Mouse (Mus musculus) neural tube, embryonic 10.5 days (tissue): ENCODE measurements around the gene Exo5.

Source experiments
- DNase-seq: peaks from one replicate; pipeline ENCODE4 v3.0.0-alpha.2; 2017; ENCODE audit warnings: low spot score; ENCODE audit errors: extremely low spot score

The Exo5 gene

GRCm38 (mm10) chr4:120924554-120925299, at the start of gene Exo5:
TSS of gene Exo5 (minus strand) at chr4:120925017.
- DNase-seq, result peak; percentile 94

- DNase-seq, result no peak
These were observed 47.0 kb upstream of the Exo5 start for GRCm38 (mm10) chr4:120971842-120972241.

- DNase-seq, result no peak
These were observed 44.7 kb upstream of the Exo5 start for GRCm38 (mm10) chr4:120969382-120970146.

DNA sequence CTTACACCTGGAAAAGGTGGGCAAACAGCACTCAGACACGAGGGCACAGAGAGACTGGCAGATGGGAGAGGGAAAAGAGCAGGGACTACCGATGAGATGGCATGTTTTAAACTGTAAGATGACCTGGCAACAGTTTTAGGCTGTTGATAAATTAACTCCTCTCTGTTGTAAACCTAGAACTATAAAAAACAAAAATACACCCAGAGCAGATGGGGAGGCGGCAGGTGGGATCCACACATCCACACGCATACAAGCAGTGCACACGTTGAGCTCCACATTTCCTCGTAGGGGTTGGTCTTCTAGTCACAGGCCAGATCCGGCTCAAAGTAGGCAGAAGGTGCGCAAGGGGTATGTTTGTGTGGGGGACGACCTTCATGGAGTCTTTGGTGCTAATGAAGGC, 43.7 kb upstream of the Exo5 start:
- DNase-seq, result no peak

- no peak for DNase-seq
These were observed 30.8 kb upstream of the Exo5 start for GRCm38 (mm10) chr4:120955586-120955985.

GRCm38 (mm10) chr4:120953667-120954066, 28.9 kb upstream of the Exo5 start:
- DNase-seq, result no peak

DNA sequence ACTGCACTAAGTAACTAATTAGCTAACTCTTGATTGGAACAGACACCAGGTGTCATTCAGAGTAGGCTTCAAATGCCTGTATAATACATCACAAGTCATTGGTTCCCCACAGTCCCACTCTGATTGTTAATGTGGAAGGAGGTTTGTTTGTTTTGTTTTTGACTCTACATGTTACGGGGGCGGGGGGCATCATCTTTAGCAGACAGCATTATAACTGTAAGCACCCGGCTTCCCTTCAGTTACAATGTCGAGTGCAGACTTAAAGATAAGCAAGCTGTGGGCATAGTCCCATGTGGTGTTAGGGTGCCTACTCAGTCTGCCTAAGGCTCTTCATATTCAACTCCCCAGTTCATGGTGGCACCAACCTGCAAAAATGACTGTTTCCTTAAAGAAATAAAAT, 28.2 kb upstream of the Exo5 start:
- DNase-seq, result no peak

DNA sequence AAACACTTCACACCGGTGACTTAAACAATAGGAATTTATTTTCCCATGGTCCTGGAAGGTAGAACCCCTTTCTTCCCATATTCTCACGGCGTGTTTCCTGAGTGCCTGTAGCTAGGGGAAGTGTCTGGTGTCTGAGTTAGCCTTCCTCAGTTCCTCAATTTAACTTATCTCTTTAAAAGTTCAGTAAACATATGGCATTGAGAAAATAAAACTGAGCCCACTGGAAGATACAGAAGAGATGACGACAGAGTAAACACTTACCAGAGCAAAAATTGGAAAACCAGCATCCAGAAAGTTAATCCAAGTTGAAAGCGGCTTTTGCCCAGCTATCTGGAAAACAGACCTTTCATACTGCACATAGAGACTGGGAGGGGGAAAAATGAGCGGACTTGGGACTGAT, 27.3 kb upstream of the Exo5 start:
- no peak for DNase-seq

DNA sequence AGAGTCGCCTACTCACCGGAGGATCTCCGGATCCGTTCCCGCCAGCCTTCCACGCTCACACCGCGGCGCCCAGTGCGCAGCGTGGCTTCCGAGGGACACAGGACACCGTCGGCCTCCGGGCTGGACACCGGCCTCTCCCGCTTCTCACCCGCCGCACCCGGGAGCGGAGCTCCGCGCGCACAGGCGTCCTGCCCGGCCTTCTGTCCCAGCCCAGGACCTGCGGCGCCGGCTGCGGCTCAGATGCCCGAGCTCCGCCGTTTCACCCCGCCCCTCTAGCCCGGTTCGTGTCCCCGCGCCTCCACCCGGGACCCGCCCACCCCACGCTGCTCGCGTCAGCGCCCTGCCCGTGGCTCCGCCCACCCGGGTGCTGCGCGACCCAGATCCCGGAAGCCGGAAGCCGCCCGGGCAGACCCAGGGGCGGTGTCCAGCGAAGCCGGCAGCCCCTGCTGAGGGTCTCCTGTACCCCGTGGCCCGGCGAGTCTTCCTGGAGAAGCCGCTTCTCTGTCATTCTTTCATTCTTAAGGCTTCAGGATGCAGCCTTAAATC, 26.7 kb upstream of the Exo5 start, which contains the start of gene Zfp69:
Gene Zfp69 (minus strand): TSS at position 272 of the 546 bp plus-strand sequence.
- DNase-seq, result peak; percentile 92

DNA sequence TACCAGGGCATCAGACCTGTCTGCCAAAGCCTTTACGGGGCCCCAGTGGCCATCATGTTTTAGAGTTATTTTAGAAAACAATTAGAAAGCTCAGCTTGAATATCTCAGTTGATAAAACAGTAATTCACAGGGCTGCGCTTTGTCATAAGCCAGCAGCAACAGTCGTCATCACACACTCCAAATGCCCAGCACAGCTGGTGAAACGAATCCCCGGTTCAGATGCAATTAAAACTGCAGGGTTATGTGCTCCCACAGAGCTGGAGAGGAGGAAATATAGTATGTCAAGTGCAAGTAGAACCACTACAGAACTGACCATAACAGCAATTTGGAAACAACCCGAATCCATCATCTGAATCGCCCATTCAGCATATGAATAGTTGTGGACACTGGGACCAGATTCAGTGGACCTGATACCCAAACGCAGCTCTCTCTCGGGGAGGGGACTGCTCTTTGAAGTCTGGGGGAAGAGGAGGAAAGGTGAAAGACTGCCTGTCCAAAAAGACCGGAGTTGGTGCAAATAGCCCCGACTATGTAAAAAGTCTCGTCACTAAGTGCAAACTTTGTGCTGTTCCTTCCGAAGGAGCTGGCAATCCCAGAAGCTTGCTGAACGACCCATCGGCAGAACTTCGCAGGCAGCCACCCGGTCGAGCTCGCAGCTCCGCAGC, 26.1 kb upstream of the Exo5 start:
- DNase-seq, result no peak

- DNase-seq, result no peak
These were observed 24.1 kb upstream of the Exo5 start for GRCm38 (mm10) chr4:120948938-120949337.

GRCm38 (mm10) chr4:120935006-120935405, 10.2 kb upstream of the Exo5 start:
- DNase-seq, result no peak

DNA sequence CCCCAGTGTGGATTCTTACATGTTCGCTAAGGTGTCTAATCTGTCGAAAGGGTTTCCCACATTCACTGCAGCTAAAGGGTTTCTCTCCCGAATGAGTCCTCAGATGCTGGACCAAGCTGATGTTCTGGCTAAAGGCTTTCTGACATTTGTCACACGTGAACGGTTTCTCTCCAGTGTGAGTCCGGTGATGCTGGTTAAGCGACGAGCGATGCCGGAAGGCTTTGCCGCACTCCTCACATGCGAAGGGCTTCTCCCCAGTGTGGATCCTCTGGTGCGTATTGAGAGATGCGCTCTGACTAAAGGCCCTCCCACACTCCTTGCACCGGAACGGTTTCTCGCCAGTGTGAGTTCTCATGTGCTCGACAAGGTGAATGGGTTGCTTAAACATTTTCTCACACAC, 5.9 kb upstream of the Exo5 start:
- no peak for DNase-seq

GRCm38 (mm10) chr4:120928686-120929085, 3.9 kb upstream of the Exo5 start:
- DNase-seq, result no peak

- no peak for DNase-seq
These were observed 569 bp upstream of the Exo5 start for GRCm38 (mm10) chr4:120925386-120925785.

- no peak for DNase-seq
These were observed 3.4 kb downstream of the Exo5 start for GRCm38 (mm10) chr4:120921461-120921860.

DNA sequence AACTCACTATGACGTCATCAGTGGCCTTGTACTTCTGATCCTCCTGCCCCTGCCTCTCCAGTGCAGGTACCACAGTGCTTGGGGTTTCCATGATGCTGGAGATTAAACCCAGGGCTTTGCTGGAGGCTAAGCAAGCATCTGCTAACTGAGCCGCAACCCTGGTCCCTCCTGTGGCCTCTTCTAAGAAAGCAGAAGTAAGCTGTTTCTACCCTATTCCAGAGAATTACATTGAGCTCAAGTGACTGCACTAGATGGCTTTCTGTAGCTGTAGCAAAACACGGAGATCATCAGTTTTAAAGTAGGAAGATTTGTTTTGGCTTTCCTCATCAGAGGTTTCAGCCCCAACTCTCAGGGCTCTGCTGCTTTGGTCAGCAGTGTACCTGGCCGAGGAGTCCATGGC, 10.3 kb downstream of the Exo5 start:
- DNase-seq, result no peak

- DNase-seq, result no peak
These were observed 11.0 kb downstream of the Exo5 start for GRCm38 (mm10) chr4:120913861-120914260.

DNA sequence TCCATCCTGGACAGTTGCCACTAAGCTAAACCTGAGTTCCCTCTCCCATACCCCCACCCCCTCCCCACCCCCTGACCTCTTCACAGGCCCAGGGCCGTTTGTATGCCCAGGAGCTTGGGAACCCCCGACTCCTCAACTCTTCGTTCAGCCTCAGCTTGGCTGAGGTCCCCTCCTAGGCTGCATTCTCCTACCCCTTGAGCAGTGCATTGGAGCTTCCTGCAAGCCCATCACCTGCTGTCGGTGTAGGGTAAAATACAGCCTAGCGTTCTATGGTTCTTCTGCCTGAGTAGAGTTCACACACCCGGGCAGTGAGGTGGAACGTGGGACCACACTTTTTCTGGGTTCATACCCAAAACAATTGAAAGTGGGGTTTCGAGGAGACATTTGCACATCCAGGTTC, 11.4 kb downstream of the Exo5 start:
- no peak for DNase-seq

DNA sequence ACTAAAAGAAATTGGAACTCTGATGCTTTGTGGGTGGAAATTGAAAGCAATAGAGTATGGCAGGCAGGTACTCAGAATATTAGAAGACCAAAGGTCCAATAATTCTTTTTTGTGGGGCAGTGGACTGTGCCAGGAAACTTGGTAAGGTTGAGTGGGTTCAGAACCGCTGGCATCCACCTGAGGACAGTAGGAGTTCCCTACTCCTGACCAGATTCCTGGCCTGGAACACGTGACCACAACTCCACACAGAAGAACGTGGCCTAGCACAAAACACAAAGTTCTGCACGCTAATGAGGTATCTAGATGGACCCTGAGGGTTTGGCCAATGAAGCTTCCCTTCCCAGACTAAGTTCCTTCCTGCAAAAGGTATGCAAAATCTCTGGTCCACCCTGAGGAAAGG, 12.0 kb downstream of the Exo5 start:
- DNase-seq, result no peak

DNA sequence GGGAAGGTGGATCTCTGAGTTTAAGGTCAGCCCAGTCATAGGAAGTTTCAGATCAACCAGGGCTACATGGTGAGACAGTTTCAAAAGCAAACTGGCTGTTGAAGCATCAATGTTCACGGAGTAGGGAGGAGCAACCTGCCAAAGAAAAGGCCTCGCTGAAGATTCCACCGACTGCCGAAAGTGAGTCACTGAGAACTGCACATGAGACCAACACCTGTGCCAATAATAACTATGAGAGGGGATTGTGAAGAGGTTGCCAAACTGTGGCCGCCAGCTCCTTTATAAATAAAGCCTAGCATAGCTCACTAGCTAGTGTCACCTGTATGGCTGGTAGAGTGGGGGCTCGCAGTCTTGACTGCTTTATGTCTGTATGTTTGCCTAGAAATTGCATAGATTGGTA, 13.7 kb downstream of the Exo5 start:
- DNase-seq, result no peak

DNA sequence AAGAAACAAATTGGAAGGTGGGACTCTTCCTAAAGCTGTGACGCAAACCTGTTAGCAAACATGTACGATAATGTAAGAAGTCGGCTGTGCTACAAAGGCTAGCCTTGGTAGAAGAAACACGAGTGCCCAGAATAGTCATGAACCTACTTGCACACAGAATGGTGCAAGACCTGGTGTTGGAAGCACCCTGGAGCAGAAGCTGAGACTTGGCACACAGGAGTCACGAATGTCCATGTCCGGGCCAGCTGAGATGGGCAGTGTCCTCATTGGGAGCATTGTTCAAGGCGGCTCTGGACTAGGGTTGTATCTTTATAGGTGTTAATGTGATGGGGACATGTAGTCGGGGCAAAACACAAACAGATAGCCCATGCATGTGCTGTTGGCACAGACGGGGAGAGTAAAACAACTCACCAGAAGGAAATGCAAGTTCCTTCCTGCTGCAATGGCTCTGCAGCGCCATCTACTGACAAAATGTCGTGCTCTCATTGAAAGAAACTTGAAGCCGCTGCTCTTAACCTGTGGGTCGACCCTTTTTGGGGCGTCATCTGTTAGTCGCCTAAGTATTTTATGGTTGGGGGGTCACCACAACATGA, 15.2 kb downstream of the Exo5 start:
- DNase-seq, result peak; percentile 77
